Mouse (Mus musculus) left cerebral cortex, adult 8-10 months (tissue): Measurements from ENCODE around the gene Atxn7. TPM values are rescaled to one million over a fixed set of nuclear protein-coding genes. Genes with fewer than 3 reads are reported as not detected.
"Not testable (repeated sequence)": the region's sequence is repeated elsewhere in the genome, so short reads cannot be mapped to it uniquely, and the experiment has no call there.

ENCODE experiments used
- DNase-seq, 2 experiments: peaks; one replicate each; pipeline ENCODE4 v3.0.0; 2022; ENCODE audit warnings: low spot score in 2 of 2
- total RNA-seq, 4 experiments: library from RNA; stranded (reverse); gene quantifications; 2 replicates each; pipeline ENCODE4 v1.2.4; 2022

Gene Atxn7
- 10 to 100 TPM; 25.6 to 29.9 (median 28.8) TPM for total RNA-seq

- DNase-seq: peak; percentile 10 to 22
Measured at GRCm38 (mm10) chr14:13961401-13962112, at the start of gene Atxn7, which contains the start of gene Thoc7. TSS of gene Atxn7 (plus strand) at chr14:13961440. TSS of gene Thoc7 (minus strand) at chr14:13961852.

GRCm38 (mm10) chr14:13914387-13915082 lies 46.7 kb upstream of the Atxn7 start, which contains the start of gene Gm281:
TSS of gene Gm281 (minus strand) at chr14:13914478.
- DNase-seq: no peak

GRCm38 (mm10) chr14:13915207-13915606 lies 46.0 kb upstream of the Atxn7 start:
- DNase-seq: no peak

- DNase-seq: no peak
Measured at GRCm38 (mm10) chr14:13917208-13917607, 44.0 kb upstream of the Atxn7 start.

- DNase-seq: peak in 1 of 2 experiments; percentile 36
Measured at GRCm38 (mm10) chr14:13917630-13918029, 43.6 kb upstream of the Atxn7 start.

GRCm38 (mm10) chr14:13933290-13934051 lies 27.8 kb upstream of the Atxn7 start:
- no peak for DNase-seq

- DNase-seq: no peak
Measured at GRCm38 (mm10) chr14:13934052-13934371, 27.2 kb upstream of the Atxn7 start.

GRCm38 (mm10) chr14:13944686-13945085 lies 16.6 kb upstream of the Atxn7 start:
- no peak for DNase-seq

- DNase-seq: no peak
Measured at GRCm38 (mm10) chr14:13948345-13948744, 12.9 kb upstream of the Atxn7 start.

GRCm38 (mm10) chr14:13950401-13950800 lies 10.8 kb upstream of the Atxn7 start:
- no peak for DNase-seq

GRCm38 (mm10) chr14:13952151-13952550 lies 9.1 kb upstream of the Atxn7 start:
- DNase-seq: not testable (repeated sequence)

GRCm38 (mm10) chr14:13960079-13960478 lies 1.2 kb upstream of the Atxn7 start:
- peak in 1 of 2 experiments; percentile 31 for DNase-seq

GRCm38 (mm10) chr14:13960482-13961325 lies 536 bp upstream of the Atxn7 start:
- peak; percentile 22 to 43 for DNase-seq

- no peak for DNase-seq
Measured at GRCm38 (mm10) chr14:13962476-13962875, 1.2 kb downstream of the Atxn7 start.

- no peak for DNase-seq
Measured at GRCm38 (mm10) chr14:13963527-13963926, 2.3 kb downstream of the Atxn7 start.

GRCm38 (mm10) chr14:13967607-13968006 lies 6.4 kb downstream of the Atxn7 start:
- no peak for DNase-seq

GRCm38 (mm10) chr14:13968476-13968875 lies 7.2 kb downstream of the Atxn7 start:
- DNase-seq: no peak

GRCm38 (mm10) chr14:13970513-13970912 lies 9.3 kb downstream of the Atxn7 start:
- DNase-seq: no peak

GRCm38 (mm10) chr14:13971644-13972234 lies 10.5 kb downstream of the Atxn7 start:
- no peak for DNase-seq

GRCm38 (mm10) chr14:13977498-13977897 lies 16.3 kb downstream of the Atxn7 start:
- no peak for DNase-seq

- no peak for DNase-seq
Measured at GRCm38 (mm10) chr14:13981286-13981685, 20.0 kb downstream of the Atxn7 start.
